Mouse (Mus musculus): Measurements from ENCODE around the gene Itpr1.

The Itpr1 gene

DNA sequence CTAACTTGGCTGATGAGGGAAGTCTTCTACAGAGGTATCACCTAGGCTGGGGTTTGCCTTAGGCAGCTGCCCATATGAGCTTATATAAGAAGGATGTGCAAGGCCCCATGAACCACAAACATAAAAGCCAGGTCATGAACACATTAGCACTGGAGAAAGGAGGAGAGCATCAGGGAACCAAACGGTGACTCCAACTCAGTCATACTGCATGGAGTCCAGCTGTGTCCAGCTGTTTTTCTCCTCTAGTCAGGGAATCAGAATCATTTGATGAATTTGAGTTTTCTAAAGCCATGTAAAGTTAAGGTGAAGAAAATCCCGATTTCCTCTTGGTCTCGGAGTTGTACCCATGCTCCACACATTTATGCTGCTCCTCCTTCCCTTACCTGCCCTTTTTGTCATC lies 69.7 kb downstream of the Itpr1 start:
- DNase-seq: no peak

DNA sequence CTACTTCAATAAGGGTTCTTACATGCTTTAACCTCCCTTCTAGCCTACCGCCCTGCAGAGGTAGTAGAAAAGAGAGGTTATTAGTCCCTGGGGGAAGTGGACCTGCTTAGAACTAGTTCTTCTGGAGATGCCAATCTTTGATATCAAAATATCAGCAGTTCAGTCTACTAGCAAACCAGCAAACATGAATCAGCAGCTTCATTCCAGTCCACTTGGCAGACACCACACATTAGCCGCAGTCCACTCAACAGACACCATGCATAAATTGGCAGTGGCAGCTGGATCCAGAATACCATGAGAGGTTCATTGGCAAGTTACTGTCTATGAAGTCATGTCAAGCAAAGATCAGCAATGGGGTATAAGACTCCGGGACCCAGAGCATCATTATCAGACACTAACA lies 71.8 kb downstream of the Itpr1 start:
- DNase-seq: peak; percentile 66

DNA sequence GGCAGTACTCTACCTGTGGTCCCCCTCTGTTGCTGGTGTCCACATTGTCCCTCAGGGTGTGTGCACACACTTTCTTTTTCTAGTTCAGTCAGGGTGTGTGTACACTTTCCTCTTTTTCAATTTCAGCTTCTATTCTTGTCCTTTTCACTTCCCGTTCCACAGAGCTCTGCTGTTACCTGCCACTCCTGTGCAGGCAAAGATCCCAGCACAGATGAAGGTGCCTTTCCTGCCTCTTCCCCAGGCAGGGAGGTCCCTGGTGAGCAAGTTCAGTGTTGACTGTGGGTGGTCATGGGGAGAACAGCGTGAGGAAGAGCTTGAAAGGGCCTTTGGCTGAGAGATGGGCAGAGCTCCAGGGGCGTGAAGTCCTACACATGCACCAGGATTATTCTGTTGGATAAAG lies 76.1 kb downstream of the Itpr1 start:
- peak; percentile 84 for DNase-seq

DNA sequence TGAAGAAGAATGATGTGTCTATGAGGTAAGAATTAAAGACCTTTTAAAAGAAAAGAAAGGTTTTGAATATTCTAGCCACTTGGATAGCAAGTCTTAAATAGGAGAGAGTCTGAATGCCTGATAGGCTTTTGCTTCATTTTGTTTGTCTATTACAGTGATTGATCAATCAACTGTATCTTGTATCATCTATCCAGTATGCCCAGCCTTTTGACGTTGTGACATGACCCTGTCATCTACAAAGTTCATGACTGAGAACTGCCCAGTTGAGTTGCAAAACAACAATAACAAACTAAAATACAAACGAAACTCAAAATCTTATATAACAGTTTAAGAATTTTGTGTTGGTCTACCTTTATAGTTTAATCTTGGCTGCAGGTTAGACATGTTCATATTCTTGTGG lies 78.1 kb downstream of the Itpr1 start:
- peak; percentile 12 for DNase-seq

DNA sequence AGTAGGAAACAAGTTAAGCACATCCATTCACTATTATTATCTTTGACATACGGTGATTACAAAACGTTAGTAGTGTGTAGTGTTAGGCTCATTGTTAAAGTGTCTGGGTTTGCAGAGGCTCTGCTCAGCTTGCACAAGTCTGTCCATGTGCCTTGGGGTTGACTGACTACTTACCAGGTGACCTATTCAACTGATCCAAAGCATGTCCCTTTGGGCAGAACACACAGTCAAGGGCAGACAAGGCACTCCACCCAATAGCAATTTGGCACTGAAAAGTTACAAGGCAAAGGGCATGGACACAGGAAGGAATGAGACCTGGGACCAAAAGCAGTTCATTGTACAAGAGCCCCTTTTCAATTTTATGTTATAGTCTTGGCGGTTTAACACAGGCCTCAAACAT lies 78.7 kb downstream of the Itpr1 start:
- DNase-seq: peak; percentile 84

DNA sequence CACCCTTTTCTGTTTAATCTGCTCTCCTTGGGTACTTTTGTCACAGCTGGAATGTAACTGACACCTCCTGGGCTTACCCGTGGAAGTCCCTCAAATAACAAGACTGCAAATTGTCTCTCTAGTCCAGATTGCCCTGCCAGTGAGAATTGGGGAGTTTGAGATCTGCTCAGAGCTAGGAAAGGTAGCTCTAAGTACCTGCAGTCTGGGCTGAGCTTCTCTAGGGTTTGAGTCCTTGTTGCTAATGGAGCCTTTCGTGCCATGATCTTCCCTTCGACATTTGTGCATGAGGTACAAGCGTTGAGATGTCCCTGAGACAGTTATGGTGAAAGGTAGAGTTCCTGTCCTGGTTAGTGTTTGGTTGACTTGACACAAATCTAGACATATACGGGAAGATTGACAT lies 89.0 kb downstream of the Itpr1 start:
- peak; percentile 71 for DNase-seq

DNA sequence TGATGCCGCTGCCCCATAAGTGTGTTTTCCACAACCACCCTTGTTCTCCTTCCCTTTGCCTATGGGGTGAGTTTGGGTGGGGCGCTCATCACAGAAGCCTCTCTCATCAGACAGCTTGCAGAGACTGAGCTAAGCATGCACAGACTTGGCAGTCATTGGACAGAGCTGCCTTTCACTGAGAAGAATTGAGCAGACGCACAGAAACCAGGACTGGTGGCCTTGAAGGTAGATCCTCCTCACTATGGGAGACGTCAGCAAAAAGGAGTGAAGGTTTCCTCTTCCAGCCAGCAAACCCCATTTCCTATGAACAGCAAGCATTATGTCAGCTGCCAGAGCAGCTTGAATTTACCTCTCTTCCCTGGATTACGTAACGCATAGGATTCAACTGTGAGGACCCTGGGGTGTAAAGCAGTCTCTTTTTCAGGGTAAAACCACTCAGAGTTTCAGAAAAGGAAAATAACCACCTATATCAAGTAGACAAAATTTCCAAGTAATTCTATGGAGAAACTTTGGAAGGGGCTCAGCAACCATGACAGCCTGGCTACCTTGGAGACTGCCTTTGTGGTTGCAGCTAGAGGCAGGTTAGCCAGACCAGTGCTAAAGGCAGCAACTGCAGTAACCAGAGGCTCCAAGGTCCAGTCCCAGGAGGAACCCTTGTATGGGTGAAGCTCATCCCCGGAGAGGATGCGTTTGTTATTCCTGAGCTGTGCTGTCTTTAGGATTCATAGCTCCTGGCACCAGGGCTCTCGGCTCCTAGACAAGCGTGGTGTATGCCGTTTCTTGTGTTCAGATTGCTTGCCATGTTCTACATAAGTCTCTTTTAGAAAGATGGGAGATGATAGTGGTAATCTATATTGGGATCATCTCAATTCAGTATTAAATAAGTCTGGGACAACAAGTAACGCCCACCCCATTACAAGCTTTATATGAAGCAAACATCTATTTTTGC lies 91.0 kb downstream of the Itpr1 start:
- DNase-seq: peak; percentile 86

DNA sequence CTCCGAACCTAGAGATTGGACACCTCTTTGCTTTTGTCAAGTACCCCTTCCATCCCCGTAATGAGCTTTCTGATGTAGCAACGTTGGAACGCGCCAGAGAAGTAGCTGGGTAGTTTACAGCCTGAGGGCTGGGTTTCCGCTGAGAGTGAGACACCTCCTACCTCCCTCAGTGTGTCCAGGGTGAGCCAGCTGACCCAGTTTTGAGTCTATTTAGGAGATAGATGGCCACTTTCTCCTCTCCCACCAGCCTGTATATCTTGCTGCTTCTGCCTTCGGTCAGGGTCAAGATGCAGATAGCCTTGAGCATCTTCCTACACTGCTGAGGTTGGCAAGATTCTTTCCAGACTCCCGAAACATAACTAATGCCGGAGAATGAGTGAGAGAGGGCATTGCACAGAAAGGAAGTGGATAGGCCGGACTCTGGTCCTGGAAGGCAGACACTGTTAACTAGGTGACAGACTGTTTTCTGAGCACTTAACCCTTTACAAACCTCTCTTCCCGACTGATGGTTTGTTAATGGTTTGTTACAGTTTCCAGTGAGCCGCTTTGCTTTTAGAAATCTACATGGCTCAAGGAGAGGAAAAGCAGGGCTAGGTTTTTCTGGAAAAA lies 92.4 kb downstream of the Itpr1 start:
- DNase-seq: peak; percentile 91

DNA sequence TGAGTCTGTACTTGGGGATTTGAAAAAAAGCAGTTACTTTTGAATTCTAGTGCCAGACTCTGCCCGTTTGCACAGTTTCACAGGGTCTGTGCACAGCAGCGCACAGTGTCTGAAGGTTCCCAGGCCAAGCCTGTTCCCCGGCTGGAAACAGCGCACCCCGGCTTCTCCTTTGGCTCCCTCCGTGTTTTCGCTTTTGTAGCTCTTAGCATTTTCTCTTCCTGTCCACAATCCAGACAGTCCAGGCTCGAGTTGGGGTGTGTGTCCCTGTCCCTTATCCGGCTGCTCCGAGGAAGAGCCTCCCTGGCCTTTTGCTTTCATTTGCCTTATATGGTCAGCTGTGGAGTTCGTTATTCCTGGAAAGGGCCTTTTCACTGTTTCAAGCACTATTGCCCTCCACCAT lies 93.3 kb downstream of the Itpr1 start:
- DNase-seq: peak; percentile 98

DNA sequence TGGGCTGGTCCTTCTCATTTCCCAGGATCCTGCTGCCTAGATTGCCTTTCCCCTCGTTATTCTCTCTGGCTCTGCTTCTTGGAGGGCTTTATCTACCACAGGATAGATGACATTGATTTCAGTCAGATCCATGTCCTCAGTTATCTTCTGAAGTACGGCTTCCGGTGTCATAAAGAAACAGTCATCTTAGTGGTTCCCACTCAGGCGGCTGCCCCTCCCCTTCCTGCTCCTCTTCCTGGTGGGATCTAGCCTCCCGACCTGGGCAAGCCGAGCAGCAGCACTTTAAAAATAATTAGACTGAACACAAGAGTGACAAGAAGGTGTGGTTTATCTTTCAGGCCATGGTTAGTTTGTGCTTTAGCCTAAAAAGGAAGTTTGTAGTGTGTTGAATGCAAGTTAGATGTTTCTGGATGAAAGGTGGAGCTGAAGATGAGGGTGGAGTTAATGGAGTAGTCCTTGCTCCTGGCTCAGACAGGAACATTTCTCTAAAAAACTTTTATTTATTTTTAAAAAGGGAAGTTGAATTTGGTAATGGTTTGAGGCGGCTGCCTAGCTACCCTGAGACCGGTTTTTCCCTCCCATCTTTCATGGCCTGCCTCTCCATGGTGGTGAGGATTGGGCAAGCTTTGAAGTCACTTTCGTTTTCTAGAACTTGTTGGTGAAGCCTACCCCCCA lies 94.2 kb downstream of the Itpr1 start:
- peak; percentile 94 for DNase-seq

DNA sequence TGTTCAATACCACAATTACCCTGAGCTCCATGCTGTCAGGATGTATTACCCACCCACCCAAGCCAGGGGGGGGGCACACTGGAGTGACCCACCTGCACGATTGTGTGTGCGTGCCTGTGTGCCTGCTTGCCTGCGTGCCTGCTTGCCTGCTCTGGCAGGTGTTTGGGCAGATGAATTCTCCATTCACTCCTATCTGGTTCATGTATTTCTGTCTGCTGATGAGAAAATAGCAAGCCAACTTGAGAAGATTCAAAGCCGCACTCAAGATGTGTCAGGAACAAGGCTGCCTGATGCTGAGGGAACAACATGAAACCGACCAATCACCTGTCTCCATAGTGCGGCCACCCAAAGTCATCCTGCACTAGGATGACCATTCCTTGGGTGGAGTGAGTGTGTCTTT lies 94.9 kb downstream of the Itpr1 start:
- no peak for DNase-seq

DNA sequence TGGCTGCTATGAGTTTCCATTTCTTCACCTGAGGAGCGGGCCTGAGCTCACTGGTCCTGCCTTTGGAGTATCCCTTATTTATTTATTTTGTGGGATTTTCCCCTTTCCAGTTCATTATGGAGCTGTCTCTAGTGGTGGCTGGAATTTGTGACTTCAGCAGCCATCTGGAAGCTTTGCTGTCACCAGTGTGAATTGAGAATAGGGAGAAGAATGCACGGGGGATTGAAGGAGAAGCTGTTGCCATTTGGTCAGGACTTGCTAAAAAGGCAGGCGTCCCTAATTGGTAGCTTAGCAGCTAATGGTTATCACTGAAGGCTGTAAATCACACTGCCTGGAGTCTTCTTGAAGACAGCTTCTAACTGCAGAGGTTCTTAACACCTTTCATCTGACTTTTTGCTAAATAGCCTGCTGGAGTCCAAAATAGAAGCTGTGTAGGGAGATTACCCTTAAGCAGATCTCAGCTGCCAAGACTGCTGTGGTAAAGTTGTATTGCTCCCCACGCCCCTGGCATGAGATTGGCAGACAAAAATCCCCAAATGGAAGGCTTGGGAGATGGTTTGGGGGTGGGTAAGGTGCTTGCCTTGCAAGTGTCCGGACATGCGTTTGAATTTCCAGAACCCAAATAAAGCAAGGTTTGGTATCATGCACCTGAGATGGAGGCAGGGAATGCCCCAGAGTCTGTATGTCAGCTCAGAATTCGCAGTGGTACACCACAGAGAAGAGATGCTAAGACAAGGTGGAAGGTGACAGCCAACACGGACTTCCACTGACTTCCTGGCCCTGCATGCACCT lies 96.7 kb downstream of the Itpr1 start:
- peak; percentile 76 for DNase-seq

DNA sequence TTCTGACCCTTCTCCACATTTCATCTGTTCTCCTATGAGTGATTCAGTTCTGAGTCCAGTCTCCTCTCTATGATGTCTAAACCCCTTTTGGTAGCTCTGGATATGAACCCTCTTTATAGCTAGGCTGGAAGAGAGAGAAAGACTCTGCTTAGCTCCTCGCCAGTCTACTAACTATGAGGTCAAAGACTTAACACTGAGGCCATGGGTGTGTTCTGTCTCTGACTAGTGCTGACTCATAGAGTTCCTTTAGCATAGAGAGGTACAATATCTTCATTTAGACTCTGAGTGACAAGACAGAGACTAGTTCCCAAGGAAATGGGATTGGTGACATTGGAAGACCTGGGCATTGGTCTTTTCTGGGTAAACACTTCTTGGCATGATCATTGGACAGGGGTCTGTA lies 100.2 kb downstream of the Itpr1 start:
- peak; percentile 27 for DNase-seq

DNA sequence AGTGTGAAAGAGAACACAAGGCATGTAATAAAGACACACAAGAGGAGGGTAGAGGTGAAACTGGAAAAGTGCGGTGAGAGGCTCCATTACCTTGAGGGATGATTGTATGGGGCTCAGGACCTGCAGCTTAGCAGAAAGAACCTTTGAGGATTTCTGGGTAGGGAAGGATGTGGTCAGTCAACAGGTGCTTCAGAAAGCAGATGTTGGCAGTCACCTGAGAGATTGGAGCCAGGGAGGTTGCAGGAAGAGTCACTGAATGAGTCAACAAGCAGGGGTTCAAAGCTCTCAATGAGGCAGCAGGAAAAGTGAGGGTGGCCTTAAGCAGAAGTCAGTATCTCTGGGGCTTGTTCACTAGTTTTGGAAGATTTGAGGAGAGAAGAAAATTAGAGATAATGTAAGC lies 101.1 kb downstream of the Itpr1 start:
- DNase-seq: peak; percentile 7

DNA sequence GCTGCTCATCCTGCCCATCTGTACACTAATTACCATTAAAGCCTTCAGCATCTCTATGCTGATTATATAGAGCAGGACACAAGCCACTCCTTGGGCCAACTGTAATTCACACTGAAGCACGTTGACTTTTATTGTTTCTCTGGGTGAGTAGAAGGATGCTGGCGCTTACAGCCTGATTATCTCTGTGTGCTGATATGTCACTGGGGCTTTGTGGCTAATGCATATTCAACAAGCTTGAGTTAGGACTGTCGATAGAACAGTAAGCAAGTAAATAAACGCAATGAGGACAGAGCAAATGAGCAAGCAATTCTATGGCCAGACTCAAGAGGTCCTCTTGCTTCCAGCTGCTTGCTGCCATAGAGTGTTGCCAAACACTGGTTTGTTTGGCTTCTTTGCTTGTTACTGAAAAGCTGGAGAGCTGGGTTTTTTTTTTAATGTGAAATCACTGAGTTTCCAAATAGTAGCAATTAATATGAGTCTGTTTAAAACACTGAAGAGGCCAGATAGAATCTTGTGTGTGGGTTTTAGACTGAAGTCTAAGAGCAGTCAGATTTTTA lies 103.5 kb downstream of the Itpr1 start:
- peak; percentile 77 for DNase-seq

DNA sequence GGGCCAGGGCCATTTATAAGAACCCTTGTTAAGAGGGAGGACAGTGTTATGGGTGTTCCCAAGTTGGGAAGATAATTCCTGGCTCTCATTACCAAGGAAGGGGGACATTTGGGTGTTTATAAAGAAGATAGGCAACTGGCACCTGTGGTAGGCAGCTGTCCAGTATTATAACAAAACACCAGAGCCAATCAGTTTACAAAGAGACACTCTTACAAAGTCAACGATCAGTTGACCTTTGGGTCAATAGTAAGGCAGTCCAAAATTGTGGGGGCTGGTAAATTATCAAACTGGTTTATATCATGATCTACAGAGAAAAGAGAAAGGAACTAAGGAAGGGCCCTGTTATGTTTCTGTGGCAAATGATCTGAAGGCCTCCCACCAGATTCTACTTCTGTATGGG lies 104.1 kb downstream of the Itpr1 start:
- DNase-seq: peak; percentile 49

DNA sequence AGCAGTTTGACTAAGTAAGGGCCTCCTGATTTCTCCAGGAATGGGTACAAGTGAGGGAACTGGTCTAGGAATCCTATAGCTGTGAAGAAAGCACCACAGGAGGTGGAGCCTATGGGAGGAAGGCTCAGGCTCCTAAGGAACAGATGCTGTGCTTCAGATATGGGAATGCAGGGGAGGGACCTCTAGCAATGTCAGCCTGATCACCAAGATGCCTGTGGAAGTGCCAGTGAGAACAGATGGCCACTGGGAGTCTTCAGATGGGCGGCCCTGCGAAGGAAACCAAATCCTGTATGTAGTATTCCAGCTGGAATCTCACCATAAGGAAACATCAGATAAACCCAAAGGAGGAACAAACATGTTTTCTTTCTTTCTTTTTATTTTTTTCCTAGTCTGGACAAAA lies 108.8 kb downstream of the Itpr1 start:
- DNase-seq: peak; percentile 88

DNA sequence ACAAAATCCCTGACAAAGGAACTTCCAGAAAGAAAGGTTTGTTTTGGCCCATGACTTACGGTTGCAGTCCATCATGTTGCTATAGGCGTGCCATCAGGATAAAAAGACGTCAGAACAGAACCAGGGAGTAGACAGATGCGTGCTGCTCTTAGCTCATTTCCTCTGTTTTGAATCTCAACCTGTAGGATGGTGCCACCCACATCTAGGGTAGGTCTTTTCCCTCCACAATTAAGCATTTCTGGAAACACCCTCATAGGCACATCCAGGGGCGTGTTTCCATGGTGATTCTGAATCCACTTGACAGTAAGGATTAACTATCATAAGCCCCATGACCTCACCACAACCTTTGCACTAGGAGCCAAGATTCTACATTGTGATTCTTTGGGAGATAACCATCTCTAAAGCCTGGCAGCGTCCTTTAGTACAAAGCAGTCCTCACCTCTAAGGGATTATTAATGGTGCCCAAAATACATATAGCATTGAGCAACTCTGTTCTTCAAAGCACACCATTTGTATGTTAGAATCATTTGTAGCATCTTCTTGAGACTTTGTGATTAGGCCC lies 111.6 kb downstream of the Itpr1 start:
- DNase-seq: peak; percentile 78

DNA sequence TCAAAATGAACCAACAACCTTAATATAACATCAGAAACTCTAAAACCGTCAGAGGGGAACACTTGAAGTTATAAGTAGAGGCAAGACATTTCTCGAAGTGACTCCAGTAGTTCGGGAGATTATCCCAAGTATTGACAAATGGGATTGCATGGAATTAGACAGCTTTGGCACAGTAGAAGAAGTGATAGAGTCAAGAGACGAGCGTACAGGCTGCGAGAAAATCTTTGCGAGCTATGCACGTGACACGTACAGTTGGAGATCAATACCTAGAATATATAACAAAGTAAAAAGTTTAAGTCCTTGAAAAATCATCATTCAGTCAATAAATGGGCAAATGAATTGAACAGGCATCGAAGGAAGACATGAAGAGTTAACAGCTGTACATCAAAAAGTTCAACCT lies 112.5 kb downstream of the Itpr1 start:
- DNase-seq: peak; percentile 78

DNA sequence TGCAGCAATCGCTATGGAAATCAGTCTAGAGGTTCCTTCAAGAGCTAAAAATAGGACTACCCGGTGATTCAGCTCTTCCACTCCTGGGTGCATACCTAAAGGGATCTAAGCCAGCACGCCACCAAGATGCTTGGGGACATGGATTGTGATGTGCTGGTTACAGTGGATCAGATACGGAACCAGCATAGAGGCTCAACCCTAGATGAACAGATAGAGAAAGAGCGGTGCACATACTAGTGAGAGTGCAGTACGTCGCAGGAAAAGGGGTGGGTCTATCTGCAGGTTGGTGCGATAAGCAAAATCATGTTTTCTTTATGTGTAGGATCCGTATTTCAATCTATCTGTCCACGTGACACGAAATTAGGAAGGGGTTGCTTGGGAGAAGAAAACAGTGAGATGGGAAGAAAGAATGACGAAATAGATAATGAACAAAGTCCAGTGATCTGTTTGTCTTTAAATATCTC lies 113.1 kb downstream of the Itpr1 start:
- peak; percentile 85 for DNase-seq

DNA sequence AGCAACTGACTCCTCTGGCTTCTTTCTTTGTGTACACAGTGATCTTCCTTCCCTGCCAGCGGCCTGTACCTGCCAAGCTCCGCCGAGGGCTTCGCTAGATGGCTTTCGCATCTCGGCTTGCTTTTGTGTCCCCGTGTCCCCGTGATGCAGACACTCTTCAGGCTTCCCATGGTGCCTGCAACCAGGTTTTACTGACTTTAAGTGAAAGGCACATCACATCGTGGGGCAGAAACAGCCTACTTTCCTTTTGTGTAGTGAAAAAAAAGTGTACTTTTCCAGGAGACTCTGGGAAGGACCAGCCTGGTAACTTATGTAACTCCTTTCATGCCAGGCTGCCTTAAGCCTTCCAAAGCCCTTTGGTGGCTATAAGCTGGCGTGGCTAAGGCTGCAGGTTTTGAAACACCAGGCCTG lies 113.9 kb downstream of the Itpr1 start:
- DNase-seq: peak; percentile 94

DNA sequence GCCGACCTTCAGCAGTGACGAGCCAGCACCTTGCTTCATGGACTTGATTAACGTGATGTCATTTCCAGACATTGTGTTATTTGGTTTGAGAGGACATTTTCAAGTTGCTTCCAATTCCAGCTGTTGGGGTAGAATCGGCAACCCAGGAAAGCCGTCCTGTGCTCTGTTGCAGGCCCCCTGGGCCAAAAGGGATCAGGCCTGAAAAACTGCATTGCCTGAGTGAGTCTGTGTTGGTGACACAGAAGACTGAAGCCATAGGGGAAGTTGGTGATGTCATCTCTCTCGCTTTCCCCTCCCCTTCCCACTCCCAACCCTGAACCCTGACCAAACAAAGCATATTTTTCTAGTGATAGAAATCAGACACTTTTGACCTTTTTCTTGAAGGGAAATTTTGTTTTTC lies 114.7 kb downstream of the Itpr1 start:
- peak; percentile 87 for DNase-seq
